Mouse (Mus musculus) 3134 (cell line): ENCODE measurements around the gene Tor2a.

Experiments used
- DNase-seq: peaks from one replicate; pipeline ENCODE4 v3.0.0-alpha.2; 2011; ENCODE audit warnings: low spot score; ENCODE audit not compliant: insufficient read length; ENCODE audit errors: extremely low read depth

The Tor2a gene

GRCm38 (mm10) chr2:32728463-32728862, 28.6 kb upstream of the Tor2a start:
- DNase-seq, result no peak

- DNase-seq, result no peak
Observed at GRCm38 (mm10) chr2:32729547-32729946, 27.5 kb upstream of the Tor2a start.

- DNase-seq, result no peak
Observed at GRCm38 (mm10) chr2:32730854-32731253, 26.2 kb upstream of the Tor2a start.

DNA sequence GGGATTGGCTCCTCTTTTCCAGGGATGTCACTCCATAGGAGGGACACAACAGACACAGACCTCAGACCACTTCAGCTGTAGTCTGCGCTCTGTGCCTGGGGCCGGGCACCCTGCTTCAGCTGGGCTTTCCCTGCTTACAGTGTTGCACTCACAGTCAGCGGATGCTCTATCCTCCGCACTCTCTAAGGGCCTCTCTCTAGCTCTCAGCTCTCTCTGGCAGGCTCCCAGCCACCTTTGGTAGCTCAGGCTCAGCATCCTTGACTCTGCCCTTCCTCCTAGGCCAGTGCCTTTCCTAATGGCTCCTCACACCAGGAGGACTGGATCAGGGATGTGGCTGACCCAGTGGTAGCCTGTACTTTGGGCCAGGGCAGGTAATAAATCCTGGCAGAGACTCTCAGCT, 25.1 kb upstream of the Tor2a start:
- no peak for DNase-seq

GRCm38 (mm10) chr2:32732695-32733094, 24.3 kb upstream of the Tor2a start:
- DNase-seq, result no peak

GRCm38 (mm10) chr2:32734480-32734879, 22.6 kb upstream of the Tor2a start:
- no peak for DNase-seq

GRCm38 (mm10) chr2:32734933-32735332, 22.1 kb upstream of the Tor2a start:
- DNase-seq, result no peak

DNA sequence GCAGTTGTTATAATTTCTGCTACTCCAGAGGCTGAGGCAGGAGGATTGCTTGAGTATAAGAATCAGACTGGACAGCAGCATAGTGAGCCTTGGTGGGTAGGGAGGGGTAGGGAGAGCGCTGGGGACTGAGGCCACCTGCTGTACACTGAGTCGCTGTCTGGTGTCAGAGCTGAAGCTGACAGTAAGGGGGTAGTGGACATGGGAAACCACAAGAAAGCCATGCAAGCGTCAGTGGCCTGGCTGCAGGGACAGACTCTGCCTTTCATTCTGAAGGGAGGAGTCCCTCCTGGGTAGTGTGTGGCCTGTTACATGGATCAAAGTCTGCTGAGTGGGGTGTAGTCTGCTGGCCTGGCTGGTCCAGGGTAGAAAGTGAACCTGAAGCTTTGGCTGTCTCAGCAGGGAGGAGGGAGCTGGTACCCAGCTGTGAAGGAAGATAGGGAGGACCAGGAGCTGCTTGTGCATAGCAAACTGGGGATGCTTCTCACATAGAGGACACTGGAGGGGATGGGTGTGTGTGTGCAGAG, 20.7 kb upstream of the Tor2a start:
- DNase-seq, result no peak

GRCm38 (mm10) chr2:32737008-32737407, 20.0 kb upstream of the Tor2a start:
- DNase-seq, result no peak

DNA sequence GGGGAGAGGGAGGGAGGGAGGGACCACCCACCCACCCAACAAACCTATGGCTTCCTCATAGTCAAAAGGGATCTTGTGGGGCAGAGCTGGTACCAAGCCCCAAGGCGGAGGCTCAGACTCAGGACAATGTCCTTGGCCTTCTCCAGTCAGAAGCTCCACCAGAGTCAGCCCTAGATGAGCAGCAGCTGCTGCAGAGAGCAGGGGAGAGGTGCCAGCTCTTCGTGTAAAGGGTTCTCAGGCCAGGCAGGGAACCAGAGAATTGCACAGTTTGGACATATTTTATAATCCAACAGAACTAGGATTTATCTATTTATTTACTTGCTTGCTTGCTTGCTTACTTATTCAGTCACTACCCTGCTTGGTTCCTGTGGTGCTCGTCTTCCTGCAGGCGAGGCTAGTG, 17.7 kb upstream of the Tor2a start:
- no peak for DNase-seq

DNA sequence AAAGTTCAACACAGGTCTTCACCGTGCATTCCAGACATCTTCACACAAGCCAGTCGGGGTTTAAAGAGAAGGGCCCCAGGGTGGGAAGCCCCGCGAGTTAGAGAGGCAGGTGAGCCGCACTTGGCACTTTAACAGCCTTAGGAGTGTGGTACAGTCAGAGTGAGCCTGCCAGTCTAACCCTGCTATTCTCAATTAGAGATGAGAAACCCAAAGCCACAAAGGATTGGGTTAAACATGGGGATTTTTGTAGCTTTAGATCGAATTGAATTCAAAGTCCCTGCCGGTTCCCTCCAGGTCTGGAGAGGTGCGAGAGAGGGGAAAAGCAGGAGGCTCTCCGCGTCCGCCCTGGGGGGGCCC, 16.1 kb upstream of the Tor2a start, which contains the start of gene 6330409D20Rik:
Gene 6330409D20Rik, minus strand, starts transcription at position 101 of the 357 bp plus-strand sequence.
- DNase-seq, result no peak

DNA sequence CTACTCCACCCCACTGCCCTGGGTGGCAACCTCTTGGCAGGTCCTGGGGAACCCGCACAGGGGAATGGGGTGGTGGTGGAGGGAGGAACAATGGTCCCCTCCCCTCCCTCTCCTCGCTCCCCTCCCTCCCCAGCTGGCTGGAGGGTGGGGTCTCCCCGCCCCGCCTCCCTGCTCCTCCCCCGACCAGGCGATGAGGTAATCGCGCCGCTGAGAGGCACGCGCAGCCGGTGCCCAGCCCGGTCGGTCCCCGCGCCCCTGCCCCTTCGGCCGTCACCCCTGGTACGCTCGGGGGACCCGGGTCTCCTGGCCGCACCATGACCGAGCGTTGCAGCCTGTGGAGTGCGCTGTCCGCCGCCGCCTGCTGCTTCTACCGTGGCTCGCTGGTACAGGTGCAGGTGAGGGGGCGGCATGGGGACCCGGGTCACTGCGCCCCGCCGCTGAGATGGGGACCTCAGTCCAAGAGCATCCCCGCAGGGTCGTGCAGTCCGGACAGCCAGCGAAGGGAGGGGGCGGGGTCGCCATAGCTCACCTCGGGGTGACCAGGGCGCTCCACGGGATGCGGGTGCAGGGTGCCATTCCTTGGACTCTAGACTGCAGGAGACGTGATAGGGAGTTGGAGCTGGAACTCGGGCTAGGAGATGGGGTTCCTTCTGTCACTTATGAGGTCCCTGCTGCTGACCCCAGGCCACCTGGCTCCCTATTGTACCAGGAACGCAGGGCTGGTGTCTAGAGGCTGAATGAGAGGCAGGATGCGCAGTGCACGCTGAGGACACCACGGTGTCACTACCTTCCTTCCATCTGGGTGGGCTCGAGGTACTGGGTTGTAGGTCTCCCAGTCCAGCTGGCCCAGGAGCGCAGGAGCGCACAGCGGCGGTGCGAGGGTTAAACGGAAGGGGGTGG, 15.5 kb upstream of the Tor2a start:
- DNase-seq, result no peak

GRCm38 (mm10) chr2:32742173-32742531, 14.9 kb upstream of the Tor2a start:
- DNase-seq, result no peak

- no peak for DNase-seq
Observed at GRCm38 (mm10) chr2:32744272-32744982, 12.6 kb upstream of the Tor2a start.

- no peak for DNase-seq
Observed at GRCm38 (mm10) chr2:32749082-32749481, 8.0 kb upstream of the Tor2a start.

DNA sequence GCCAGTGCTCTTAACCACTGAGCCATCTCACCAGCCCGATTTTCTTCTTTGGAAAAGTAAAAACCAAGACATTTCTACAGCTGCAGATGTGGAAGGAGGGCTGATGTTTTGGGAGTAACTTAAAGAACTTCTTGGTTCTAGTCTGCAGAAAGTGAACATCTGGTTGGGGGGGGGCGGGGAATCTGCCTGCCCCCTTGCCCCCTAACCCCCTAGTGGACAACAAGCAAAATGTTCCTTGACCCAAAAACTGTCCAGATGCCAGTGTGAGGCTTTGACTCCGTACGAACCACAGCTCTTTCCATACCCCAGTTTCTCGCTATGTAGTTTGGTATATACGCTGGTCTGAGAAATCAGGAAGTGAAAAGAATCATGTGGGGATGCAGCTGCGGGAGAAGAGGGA, 6.8 kb upstream of the Tor2a start:
- DNase-seq, result no peak

DNA sequence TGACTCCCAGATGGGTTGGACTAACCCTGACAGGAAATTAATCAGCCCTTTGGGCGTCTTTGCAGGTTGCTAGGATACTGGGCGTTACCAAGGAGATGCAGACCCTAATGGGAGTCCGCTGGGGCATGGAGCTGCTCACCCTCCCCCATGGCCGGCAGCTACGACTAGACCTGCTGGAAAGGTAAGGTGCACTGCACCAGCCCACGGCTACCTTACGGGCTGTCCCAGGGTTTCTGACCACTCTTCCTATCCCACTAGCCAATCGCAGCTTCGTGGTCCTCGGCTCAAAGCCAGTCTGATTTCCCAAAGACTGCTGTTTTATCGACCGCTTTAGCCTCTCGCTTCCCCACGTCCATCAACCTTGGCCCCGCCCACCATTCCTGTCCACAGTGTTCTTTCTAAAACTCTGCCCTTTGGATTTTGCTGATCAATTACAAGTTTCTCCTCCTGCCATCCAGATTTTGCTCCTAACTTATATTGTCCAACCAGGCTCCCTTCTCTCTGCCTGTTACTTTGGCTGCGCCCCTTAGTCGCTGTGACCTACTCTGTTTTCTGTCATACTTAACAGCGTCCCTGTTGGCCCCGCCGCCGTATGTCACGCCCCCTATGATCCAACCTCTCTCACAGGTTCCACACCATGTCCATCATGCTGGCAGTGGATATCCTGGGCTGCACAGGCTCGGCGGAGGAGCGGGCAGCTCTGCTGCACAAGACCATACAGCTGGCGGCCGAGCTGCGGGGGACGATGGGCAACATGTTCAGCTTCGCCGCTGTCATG, 6.0 kb upstream of the Tor2a start:
- peak; percentile 85 for DNase-seq

DNA sequence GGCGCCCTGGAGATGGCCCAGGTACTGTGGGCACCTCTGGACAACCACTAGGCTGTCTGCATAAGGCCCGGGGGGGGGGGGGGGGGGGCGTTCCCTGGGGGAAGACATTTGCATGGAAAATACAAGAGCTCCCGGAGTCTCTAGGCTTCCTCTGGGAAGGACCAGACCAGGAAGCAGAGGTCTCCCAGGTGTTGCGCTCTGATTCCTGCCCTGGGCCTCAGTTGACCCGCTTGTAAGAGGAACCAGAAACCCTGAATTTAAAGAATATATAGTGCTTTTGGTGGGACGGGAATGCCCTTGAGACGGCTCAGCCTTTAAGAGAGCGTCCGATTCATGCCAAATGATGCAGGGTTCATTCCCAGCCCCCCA, 5.4 kb upstream of the Tor2a start:
- no peak for DNase-seq

- no peak for DNase-seq
Observed at GRCm38 (mm10) chr2:32752181-32752580, 4.9 kb upstream of the Tor2a start.

DNA sequence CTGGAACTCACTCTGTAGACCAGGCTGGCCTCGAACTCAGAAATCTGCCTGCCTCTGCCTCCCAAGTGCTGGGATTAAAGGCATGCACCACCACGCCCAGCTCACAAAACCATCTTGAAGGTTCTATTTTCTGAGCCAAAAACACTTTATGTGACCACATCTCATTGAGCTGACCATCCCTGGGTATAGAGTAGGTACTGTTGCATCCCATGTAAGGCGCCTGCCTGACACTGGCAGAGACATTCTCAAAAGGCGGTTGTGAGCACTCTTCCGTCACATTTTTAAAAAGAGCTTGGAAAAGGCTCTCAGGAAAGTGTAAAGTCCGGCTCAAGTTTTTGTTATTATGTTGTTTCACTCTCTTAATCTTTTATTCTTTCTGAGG, 369 bp upstream of the Tor2a start:
- DNase-seq, result no peak

GRCm38 (mm10) chr2:32758503-32758902, 1.5 kb downstream of the Tor2a start:
- no peak for DNase-seq
